Mouse (Mus musculus): ENCODE results near the gene Phtf2.

- TF ChIP-seq ZNF384 (IDR thresholded peaks at IDR 0.05; ENCODE audit: low read depth, low read length) (no peak), ZC3H11A (IDR thresholded peaks at IDR 0.05; ENCODE audit: borderline replicate concordance, low read depth, low read length) (no peak)
These were observed 8.8 kb downstream of the Phtf2 start for GRCm38 (mm10) chr5:20873146-20873545.
